ENCODE assay signal across 28 mouse cellular contexts in genomic region chr4:100120547-100120946, GRCm38 (mm10). TPM values are rescaled to one million over a fixed set of nuclear protein-coding genes. Genes with fewer than 3 reads are reported as not detected.
DNase-seq lines count a peak whose midpoint lies in the region; TF ChIP-seq lines count a peak whose summit lies in the region.
"Had no signal": no experiment of that assay in that cellular context is flagged by ENCODE, and none has a peak within 500 bp of the region (broad histone marks: within the 10 kb centered on the region; RNA-seq: fewer than 3 reads in every experiment).

No protein-coding gene starts in this region.

- peak; percentile 47 for DNase-seq in left cerebral cortex, postnatal 4 days
- DNase-seq in left cerebral cortex, adult 2 months (ENCODE audit: extremely low spot score in 1 of 2, low spot score in 2 of 2) = no peak
- DNase-seq in cerebellum, adult 11-12 months = peak; percentile 79
- peak; percentile 63 for DNase-seq in cerebellum, adult 8-10 months
- peak; percentile 65 to 77 for DNase-seq in cerebellum, postnatal 25 days
- no peak for DNase-seq in layer of hippocampus, adult 18-20 months (ENCODE audit: low spot score in 2 of 2)
- DNase-seq in lung, adult 18-20 months = no peak
- DNase-seq: adrenal gland, postnatal 25 days; B cell, adult 2 months; gastrocnemius, adult 2 months; gastrocnemius, postnatal 36 days; heart, adult 2 months; heart, postnatal 10 days; kidney, adult 9 months; kidney, postnatal 10 days; layer of hippocampus, adult 9-11 months; lung, postnatal 36 days; retina, postnatal 1 day; spleen, adult 18-20 months; thymus, postnatal 25 days had no signal

- no peak for TF ChIP-seq CTCF in left cerebral cortex, adult 2 months (IDR thresholded peaks at IDR 0.05)

- H3K27ac ChIP-seq in left cerebral cortex, adult 2 months = no peak overlapping the region
- H3K27ac ChIP-seq: gastrocnemius, adult 2 months; heart, adult 2 months; heart, embryonic 13.5 days; hindbrain, embryonic 15.5 days; limb, embryonic 12.5 days; liver, embryonic 15.5 days; midbrain, embryonic 13.5 days; neural tube, embryonic 15.5 days had no signal

- no peak overlapping the region for H3K4me3 ChIP-seq in left cerebral cortex, adult 2 months
- H3K4me3 ChIP-seq: gastrocnemius, adult 2 months; heart, adult 2 months; heart, embryonic 13.5 days; hindbrain, embryonic 15.5 days; limb, embryonic 12.5 days; liver, embryonic 15.5 days; megakaryocyte, embryonic 14.5 days; midbrain, embryonic 13.5 days; neural tube, embryonic 15.5 days had no signal

- intact Hi-C loops in left cerebral cortex, postnatal 4 days (cut with DNase I) = no loop called here
- intact Hi-C loops in left cerebral cortex, adult 2 months (cut with DNase I) = no loop called here

RNA-seq across cellular contexts. Expression of gene Ror1, which starts 25.0 kb away (rescaled TPM):
- 1 to 10 TPM; 1.2 to 1.4 TPM for total RNA-seq in left cerebral cortex, postnatal 4 days (2021)
- under 1 TPM; 0.72 to 0.86 TPM for total RNA-seq in left cerebral cortex, adult 2 months (2021)
- 1 to 10 TPM; 5.6 to 5.7 TPM for total RNA-seq in layer of hippocampus, adult 18-20 months (2021)
- total RNA-seq: monocyte, adult 5-6 weeks had no signal

Comparison
In these comparisons a context has a peak if more than half of its experiments do, and no peak if none do; other contexts are left out.
1. DNase-seq: peak in left cerebral cortex, postnatal 4 days (single experiment), cerebellum, adult 11-12 months (single experiment), cerebellum, adult 8-10 months (single experiment) and cerebellum, postnatal 25 days (2 of 2); none in left cerebral cortex, adult 2 months (0 of 2), layer of hippocampus, adult 18-20 months (0 of 2) and lung, adult 18-20 months (0 of 2).